Mouse (Mus musculus) cerebellum, postnatal 4 days (tissue): ENCODE data around the gene Jmjd8.

Experiments used
- DNase-seq, 2 experiments: peaks; one replicate each; pipeline ENCODE4 v3.0.0; 2022; ENCODE audit warnings: low spot score in 2 of 2, mixed read lengths in 1 of 2

Gene Jmjd8

GRCm38 (mm10) chr17:25808028-25808427 is 20.6 kb upstream of the Jmjd8 start:
- DNase-seq = no peak

GRCm38 (mm10) chr17:25808789-25809605 is 19.7 kb upstream of the Jmjd8 start, which contains the start of gene Fbxl16:
Gene Fbxl16, plus strand, starts transcription at chr17:25809085.
- DNase-seq = peak; percentile 74 to 90

- peak in 1 of 2 experiments; percentile 38 for DNase-seq
Observed at GRCm38 (mm10) chr17:25809606-25810340, 18.9 kb upstream of the Jmjd8 start.

DNA sequence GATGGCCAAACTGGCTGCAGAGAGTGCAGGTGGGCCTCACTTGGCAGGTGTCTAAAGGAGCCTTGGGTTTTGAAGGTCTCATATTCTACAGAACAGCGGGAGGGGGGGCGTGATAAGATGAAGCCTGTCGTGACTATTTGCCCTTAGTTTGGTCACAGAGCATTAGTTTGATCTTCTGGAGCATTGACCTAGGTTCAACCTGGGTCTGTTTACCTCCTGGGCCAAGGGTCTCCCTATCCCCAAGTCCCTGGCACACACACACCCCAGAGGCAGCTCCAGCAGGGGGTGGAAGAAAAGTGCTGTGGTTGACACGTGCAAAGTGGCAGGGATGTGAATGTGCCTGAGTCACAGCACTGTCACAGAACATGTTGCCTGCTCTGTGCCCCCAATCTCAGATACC is 17.8 kb upstream of the Jmjd8 start:
- DNase-seq = no peak

- peak in 1 of 2 experiments; percentile 66 for DNase-seq
Observed at GRCm38 (mm10) chr17:25813471-25813870, 15.2 kb upstream of the Jmjd8 start.

DNA sequence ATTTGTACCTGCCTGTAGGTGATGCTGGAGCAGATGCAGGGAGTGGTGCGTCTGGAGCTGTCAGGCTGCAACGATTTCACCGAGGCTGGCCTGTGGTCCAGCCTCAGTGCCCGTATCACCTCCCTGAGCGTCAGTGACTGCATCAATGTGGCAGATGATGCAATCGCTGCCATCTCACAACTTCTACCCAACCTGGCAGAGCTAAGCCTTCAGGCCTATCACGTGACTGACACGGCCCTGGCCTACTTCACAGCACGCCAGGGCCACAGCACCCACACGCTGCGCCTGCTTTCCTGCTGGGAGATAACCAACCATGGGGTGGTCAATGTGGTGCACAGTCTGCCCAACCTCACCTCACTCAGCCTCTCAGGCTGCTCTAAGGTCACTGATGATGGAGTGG is 11.0 kb upstream of the Jmjd8 start:
- no peak for DNase-seq

DNA sequence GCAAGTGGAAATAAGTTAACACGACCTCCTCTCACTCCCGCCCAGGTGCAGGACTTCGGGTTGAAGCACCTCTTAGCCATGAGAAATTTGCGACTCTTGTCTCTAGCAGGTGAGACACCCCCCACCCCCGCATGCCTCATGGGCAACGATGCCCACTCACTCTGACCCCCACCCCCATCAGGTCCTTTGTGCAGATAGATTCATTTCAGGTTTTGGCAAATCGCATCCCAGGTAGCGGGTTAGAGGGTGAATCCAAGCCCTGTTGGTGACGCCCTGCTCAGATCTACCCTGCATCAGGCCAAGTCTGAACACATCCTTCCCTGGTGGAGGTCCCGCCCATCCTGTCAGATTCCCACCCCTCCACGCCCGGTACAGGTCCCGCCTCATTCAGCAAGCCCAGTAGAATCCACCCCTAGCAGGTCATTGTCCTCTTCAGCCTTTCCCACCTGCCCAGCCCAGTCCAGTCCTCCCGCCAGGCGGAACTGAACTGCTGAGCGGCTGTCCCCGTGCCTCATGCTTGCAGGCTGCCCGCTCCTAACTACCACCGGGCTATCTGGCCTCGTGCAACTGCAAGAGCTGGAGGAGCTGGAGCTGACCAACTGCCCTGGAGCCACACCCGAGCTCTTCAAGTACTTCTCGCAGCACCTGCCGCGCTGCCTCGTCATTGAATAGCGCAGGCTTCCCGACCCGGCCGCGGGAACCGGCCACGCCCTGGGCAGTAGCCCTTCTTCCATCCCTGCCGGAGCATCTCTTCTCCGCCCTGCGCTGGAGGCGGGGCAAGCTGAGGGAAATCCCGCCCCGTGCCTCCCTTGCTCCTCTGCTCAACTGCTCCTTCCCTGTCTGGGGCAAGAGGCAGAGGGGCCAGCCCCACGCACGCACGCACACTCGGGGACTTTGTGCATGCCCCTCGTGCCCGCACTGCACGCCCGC is 9.6 kb upstream of the Jmjd8 start:
- DNase-seq = peak in 1 of 2 experiments; percentile 22

DNA sequence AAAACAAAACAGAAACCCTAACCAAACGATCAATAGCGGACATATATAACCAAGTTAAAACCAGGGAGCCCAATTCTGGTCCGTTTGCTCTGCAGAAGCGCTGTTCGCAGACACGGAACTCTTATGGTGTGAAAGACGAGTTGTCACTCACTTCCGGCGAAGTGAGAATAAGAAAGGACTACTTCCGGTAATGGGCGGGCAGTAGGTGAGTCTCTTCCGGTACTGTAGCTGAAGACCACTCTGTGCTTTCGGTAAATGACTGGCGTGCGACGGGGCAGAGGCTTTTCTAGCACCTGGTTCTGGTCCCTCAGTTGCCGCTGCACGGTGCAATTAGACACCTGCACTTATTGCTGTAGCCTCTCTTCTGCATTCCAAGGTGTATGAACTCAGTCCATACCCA is 5.2 kb upstream of the Jmjd8 start, which contains the start of gene Wdr24:
Gene Wdr24, plus strand, starts transcription at position 176 of the 400 bp plus-strand sequence.
- peak; percentile 61 to 79 for DNase-seq

- DNase-seq = no peak
Observed at GRCm38 (mm10) chr17:25824362-25825142, 4.1 kb upstream of the Jmjd8 start.

GRCm38 (mm10) chr17:25825311-25825710 is 3.4 kb upstream of the Jmjd8 start:
- DNase-seq = no peak

- DNase-seq = no peak
Observed at GRCm38 (mm10) chr17:25825984-25826570, 2.6 kb upstream of the Jmjd8 start.

DNA sequence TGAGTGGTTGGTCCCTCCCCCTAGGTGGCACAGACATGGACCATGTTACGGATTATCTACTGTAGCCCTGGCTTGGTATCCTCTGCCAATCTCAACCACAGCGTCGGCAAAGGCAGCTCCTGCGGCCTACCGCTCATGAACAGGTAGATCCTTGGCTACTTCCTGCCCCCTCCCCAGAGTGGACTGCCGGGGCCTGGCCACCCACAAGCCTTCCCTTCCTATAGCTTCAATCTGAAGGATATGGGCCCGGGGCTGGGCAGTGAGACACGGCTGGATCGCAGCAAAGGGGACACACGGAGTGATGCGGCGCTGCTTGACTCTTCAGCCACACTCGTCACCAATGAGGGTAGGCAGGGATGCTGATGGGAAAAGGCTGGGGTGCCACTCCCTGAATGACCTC is 1.7 kb upstream of the Jmjd8 start:
- DNase-seq = no peak

GRCm38 (mm10) chr17:25827546-25828222 is 983 bp upstream of the Jmjd8 start:
- DNase-seq = no peak

GRCm38 (mm10) chr17:25828223-25828594 is 458 bp upstream of the Jmjd8 start:
- no peak for DNase-seq

- DNase-seq = no peak
Observed at GRCm38 (mm10) chr17:25829558-25830017, 921 bp downstream of the Jmjd8 start.

DNA sequence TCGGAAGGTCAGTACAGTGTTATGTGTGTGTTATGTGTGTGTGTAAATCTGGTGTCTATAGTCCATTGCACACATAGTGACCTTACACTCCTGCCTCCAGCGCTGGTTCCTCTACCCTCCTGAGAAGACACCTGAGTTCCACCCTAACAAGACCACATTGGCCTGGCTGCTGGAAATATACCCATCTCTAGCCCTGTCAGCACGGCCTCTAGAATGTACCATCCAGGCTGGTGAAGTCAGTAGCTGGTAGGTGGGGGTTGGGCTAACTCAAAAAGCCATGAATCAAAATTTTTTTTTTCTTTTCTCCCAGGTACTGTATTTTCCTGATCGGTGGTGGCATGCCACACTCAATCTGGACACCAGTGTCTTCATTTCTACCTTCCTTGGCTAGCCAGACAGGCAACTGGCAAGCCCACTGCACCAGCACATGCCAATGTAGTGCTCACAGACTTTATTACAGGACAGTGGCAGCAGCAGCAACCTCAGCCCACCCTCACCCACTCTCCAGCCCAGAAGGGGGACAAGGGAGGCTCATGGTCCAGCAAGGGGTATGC is 1.6 kb downstream of the Jmjd8 start:
- DNase-seq = no peak

DNA sequence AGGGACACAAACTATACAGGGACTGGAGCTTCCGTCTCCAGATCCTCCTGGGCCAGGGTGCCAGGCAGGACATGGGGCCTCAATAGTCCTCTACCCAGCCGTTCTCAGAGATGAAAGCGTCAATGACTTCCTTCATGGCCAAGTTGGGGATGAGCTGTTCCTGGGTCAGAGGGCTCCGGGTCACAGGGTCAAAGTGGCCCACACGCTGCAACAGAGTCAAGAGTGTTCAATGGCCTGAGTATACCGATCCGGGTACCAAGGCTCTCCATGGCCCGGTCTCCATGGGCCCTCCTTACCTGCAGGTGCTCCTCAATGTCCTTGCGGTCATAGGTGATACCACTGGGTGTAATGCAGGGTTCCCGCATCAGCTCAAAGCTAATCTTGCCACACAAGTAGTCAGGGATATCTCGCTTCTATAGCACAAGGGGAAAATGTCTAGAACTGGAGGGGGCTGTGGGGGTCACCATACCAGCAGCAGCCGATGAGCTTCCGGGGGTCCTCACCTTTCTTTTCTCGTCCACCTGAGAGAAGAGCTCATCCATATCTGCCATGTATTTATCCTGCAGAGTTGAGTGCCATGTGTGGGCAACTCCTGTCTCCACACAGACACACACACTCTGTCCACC is 2.3 kb downstream of the Jmjd8 start:
- no peak for DNase-seq

DNA sequence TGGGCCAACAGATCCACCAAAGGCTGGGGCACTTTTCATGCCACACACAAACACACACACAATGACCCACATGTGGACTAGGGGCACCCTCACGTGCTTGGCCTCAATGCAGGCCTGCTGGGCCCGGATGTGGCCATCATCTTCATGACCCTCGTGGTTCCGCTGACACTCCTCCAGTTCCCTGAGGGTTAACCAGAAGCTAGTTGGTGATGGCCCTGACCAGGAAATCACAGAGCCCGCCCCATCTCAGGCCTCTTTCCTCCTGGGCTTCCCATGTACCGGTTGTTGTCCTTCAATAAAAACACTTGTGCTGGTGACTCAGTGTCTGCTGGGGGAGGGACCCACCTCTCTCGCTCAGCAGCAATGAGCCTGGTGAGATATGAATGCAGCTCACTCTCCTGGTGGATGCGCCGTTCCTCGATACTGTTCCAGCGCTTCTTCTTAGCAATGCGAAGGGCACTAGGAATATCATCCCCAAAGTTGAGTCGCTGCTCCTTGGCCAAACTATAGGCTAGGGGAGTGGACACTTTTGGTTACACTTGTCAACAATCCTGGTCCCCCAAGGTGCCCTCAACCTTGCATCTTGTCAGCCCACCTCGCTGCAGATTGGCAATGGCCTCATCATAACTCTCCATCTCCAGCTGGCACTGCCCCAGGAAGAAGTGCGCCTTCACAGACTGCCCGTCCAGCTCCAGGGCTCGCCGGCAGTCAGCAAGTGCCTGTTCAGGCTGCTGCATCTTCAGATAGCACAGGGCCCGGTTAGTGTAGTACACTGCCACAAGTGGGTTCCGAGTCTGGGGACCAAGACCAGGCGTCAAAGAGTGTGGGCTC is 3.0 kb downstream of the Jmjd8 start:
- DNase-seq = peak in 1 of 2 experiments; percentile 43
